Comparison of ENCODE assay signal across 12 mouse cellular contexts in genomic region chr15:98181856-98182570, GRCm38 (mm10). TPM values are rescaled to one million over a fixed set of nuclear protein-coding genes. Genes with fewer than 3 reads are reported as not detected.
DNase-seq lines count a peak whose midpoint lies in the region; ATAC-seq and TF ChIP-seq lines count a peak whose summit lies in the region.
"Had no signal": no experiment of that assay in that cellular context is flagged by ENCODE, and none has a peak within 500 bp of the region (broad histone marks: within the 10 kb centered on the region; RNA-seq: fewer than 3 reads in every experiment).

No protein-coding gene starts in this region.

- peak overlapping the region; percentile 78; the same call in 1 of the 2 replicates for H3K4me2 ChIP-seq in lung, embryonic 15.5 days
- peak overlapping the region; percentile 90 for H3K4me2 ChIP-seq in myocyte (ENCODE audit: low read depth)
- no peak overlapping the region for H3K4me2 ChIP-seq in lung, postnatal 0 days (replicated peaks; ENCODE audit: low read depth, low read length)

- TF ChIP-seq CTCF in lung, postnatal 0 days (IDR thresholded peaks at IDR 0.05): no peak

- peak overlapping the region; percentile 42; the same call in 1 of the 2 replicates for H3K27ac ChIP-seq in heart, embryonic 10.5 days
- H3K27ac ChIP-seq in lung, embryonic 15.5 days: no peak overlapping the region
- no peak overlapping the region for H3K27ac ChIP-seq in lung, postnatal 0 days (ENCODE audit: low read length)

- no peaks in the 10 kb centered on the region for H3K9me3 ChIP-seq in heart, embryonic 10.5 days
- no peaks in the 10 kb centered on the region for H3K9me3 ChIP-seq in lung, embryonic 15.5 days
- H3K9me3 ChIP-seq in lung, postnatal 0 days (ENCODE audit: low read length): no peaks in the 10 kb centered on the region

- no peak for DNase-seq in heart, embryonic 10.5 days (ENCODE audit: low spot score)
- DNase-seq in heart, postnatal 25 days (ENCODE audit: low spot score): no peak
- DNase-seq in lung, postnatal 14 days: no peak
- DNase-seq in cerebellum, postnatal 36 days: peak; percentile 13 to 23
- DNase-seq in frontal cortex, postnatal 10 days (ENCODE audit: low spot score in 2 of 2): no peak
- no peak for DNase-seq in lung, postnatal 0 days (ENCODE audit: low spot score)

- no peak overlapping the region; the same call in 1 of the 2 replicates for H3K4me3 ChIP-seq in heart, embryonic 10.5 days
- H3K4me3 ChIP-seq in lung, embryonic 15.5 days: no peak overlapping the region
- H3K4me3 ChIP-seq in myocyte: no peak overlapping the region
- H3K4me3 ChIP-seq in lung, postnatal 0 days (ENCODE audit: low read depth, low read length): no peak overlapping the region

- H3K79me2 ChIP-seq in myocyte (ENCODE audit: control insufficient read depth, insufficient read depth): no peaks in the 10 kb centered on the region

- H3K9ac ChIP-seq in lung, embryonic 15.5 days: no peak overlapping the region
- no peak overlapping the region for H3K9ac ChIP-seq in lung, postnatal 0 days (replicated peaks; ENCODE audit: low read depth)

- H3ac ChIP-seq in myocyte (ENCODE audit: control insufficient read depth, insufficient read length): no peak overlapping the region

- ATAC-seq in lung, embryonic 15.5 days (ENCODE audit: borderline replicate concordance, extremely low read depth, low FRiP score, low TSS enrichment): no peak
- no peak for ATAC-seq in lung, postnatal 0 days

- H3K36me3 ChIP-seq in heart, embryonic 10.5 days: no peaks in the 10 kb centered on the region
- no peaks in the 10 kb centered on the region for H3K36me3 ChIP-seq in lung, embryonic 15.5 days
- no peaks in the 10 kb centered on the region for H3K36me3 ChIP-seq in myocyte (ENCODE audit: control insufficient read depth, insufficient read depth)
- H3K36me3 ChIP-seq in lung, postnatal 0 days (ENCODE audit: insufficient read depth, low read length): no peaks in the 10 kb centered on the region

- H3K27me3 ChIP-seq in heart, embryonic 10.5 days (ENCODE audit: insufficient read depth, poor library complexity, severe bottlenecking): no peaks in the 10 kb centered on the region
- H3K27me3 ChIP-seq in lung, embryonic 15.5 days: peaks cover 19% of the 10 kb centered on the region; the same call in 1 of the 2 replicates
- H3K27me3 ChIP-seq in myocyte (ENCODE audit: control insufficient read depth, insufficient read depth, insufficient read length): peaks cover 10% of the 10 kb centered on the region
- H3K27me3 ChIP-seq in lung, postnatal 0 days (replicated peaks; ENCODE audit: insufficient read depth, low read length): no peaks in the 10 kb centered on the region

- no peak for TF ChIP-seq POLR2A in myocyte (IDR thresholded peaks at IDR 0.05; ENCODE audit: insufficient read length, low read depth)

- H3K4me1 ChIP-seq in heart, embryonic 10.5 days: peaks cover 15% of the 10 kb centered on the region
- H3K4me1 ChIP-seq in lung, embryonic 15.5 days: peaks cover 12% of the 10 kb centered on the region
- H3K4me1 ChIP-seq in lung, postnatal 0 days (ENCODE audit: insufficient read depth, low read depth, low read length): no peaks in the 10 kb centered on the region

- TF ChIP-seq EP300 in lung, postnatal 0 days (IDR thresholded peaks at IDR 0.05): no peak

- 55% methylated on average over 12 of the region's 12 CpGs for WGBS in heart, embryonic 10.5 days
- WGBS in lung, embryonic 15.5 days: 63% methylated on average over 12 of the region's 12 CpGs
- 68% methylated on average over 12 of the region's 12 CpGs for WGBS in lung, postnatal 0 days

- intact Hi-C loops in heart, postnatal 25 days (cut with DNase I): loop anchor here (2.0 kb wide), 1 partner anchor 207 kb away; no protein-coding TSS in a partner anchor

TF ChIP-seq in myocyte, 11 proteins besides CTCF, POLR2A, EP300 and RAD21:
- TF ChIP-seq USF1 (IDR thresholded peaks at IDR 0.05; ENCODE audit: low read depth) (no peak), CEBPB (IDR thresholded peaks at IDR 0.05; ENCODE audit: insufficient read depth, poor library complexity, severe bottlenecking) (no peak), E2F4 (IDR thresholded peaks at IDR 0.05; ENCODE audit: insufficient read depth) (no peak), REST (IDR thresholded peaks at IDR 0.05; ENCODE audit: insufficient read depth, insufficient read length) (no peak), MYOD1 (IDR thresholded peaks at IDR 0.05; ENCODE audit: control insufficient read depth in 1 of 3, insufficient read length in 2 of 3, low read depth in 2 of 3) (no peak)

RNA-seq across cellular contexts. Expression of gene Olfr288, which starts 13.3 kb away (rescaled TPM):
- polyA plus RNA-seq in heart, embryonic 10.5 days (2016; fragmentation: Nextera tagmentation; extraction: Ambion mirVana): not detected in 2 replicates
- total RNA-seq in heart, postnatal 25 days (2021): not detected
- polyA plus RNA-seq in lung, embryonic 15.5 days (2015; fragmentation: Nextera tagmentation; extraction: Ambion mirVana): not detected in 2 replicates
- not detected for polyA plus RNA-seq in myocyte (2012; fragmentation: generic; extraction: Trizol)
- not detected in 2 replicates for polyA plus RNA-seq in lung, postnatal 0 days (2015; fragmentation: Nextera tagmentation; extraction: Ambion mirVana)
- total RNA-seq: gastrocnemius, postnatal 25 days; neutrophil, adult 5-6 weeks had no signal
- polyA plus RNA-seq: lung, adult 2 months; stomach, embryonic 14.5 days had no signal

RNA-seq across cellular contexts. Expression of gene Ccdc184, which starts 15.1 kb away (rescaled TPM):
- 0.58 and 0.85 TPM in 2 replicates for polyA plus RNA-seq in heart, embryonic 10.5 days (2016; fragmentation: Nextera tagmentation; extraction: Ambion mirVana)
- total RNA-seq in heart, postnatal 25 days (2021): under 1 TPM; 0.81 to 0.91 TPM
- 0.07 and 0.15 TPM in 2 replicates for polyA plus RNA-seq in lung, embryonic 15.5 days (2015; fragmentation: Nextera tagmentation; extraction: Ambion mirVana)
- 0.05 TPM for polyA plus RNA-seq in myocyte (2012; fragmentation: generic; extraction: Trizol)
- polyA plus RNA-seq in lung, postnatal 0 days (2015; fragmentation: Nextera tagmentation; extraction: Ambion mirVana): 0.04 and 0.07 TPM in 2 replicates
- total RNA-seq: gastrocnemius, postnatal 25 days; neutrophil, adult 5-6 weeks had no signal

RNA-seq across cellular contexts. Expression of gene Asb8, which starts 16.6 kb away (rescaled TPM):
- 54.9 and 77.1 TPM in 2 replicates for polyA plus RNA-seq in heart, embryonic 10.5 days (2016; fragmentation: Nextera tagmentation; extraction: Ambion mirVana)
- total RNA-seq in heart, postnatal 25 days (2021): 100 to 1,000 TPM; 102 to 106 TPM
- polyA plus RNA-seq in lung, embryonic 15.5 days (2015; fragmentation: Nextera tagmentation; extraction: Ambion mirVana): 43.6 and 44.4 TPM in 2 replicates
- 50.3 TPM for polyA plus RNA-seq in myocyte (2012; fragmentation: generic; extraction: Trizol)
- 40.3 and 42.3 TPM in 2 replicates for polyA plus RNA-seq in lung, postnatal 0 days (2015; fragmentation: Nextera tagmentation; extraction: Ambion mirVana)

RNA-seq across cellular contexts. Expression of gene Gm44579, which starts 38.8 kb away (rescaled TPM):
- polyA plus RNA-seq in heart, embryonic 10.5 days (2016; fragmentation: Nextera tagmentation; extraction: Ambion mirVana): not detected in 2 replicates
- total RNA-seq in heart, postnatal 25 days (2021): not detected
- polyA plus RNA-seq in lung, embryonic 15.5 days (2015; fragmentation: Nextera tagmentation; extraction: Ambion mirVana): not detected in 2 replicates
- not detected for polyA plus RNA-seq in myocyte (2012; fragmentation: generic; extraction: Trizol)
- not detected in 2 replicates for polyA plus RNA-seq in lung, postnatal 0 days (2015; fragmentation: Nextera tagmentation; extraction: Ambion mirVana)
- total RNA-seq: gastrocnemius, postnatal 25 days; neutrophil, adult 5-6 weeks had no signal
- polyA plus RNA-seq: lung, adult 2 months; stomach, embryonic 14.5 days had no signal

RNA-seq across cellular contexts. Expression of gene Olfr287, which starts 38.8 kb away (rescaled TPM):
- polyA plus RNA-seq in heart, embryonic 10.5 days (2016; fragmentation: Nextera tagmentation; extraction: Ambion mirVana): 0.18 TPM in 1 of 2 replicates, not detected in the other
- not detected for total RNA-seq in heart, postnatal 25 days (2021)
- not detected in 2 replicates for polyA plus RNA-seq in lung, embryonic 15.5 days (2015; fragmentation: Nextera tagmentation; extraction: Ambion mirVana)
- polyA plus RNA-seq in myocyte (2012; fragmentation: generic; extraction: Trizol): not detected
- polyA plus RNA-seq in lung, postnatal 0 days (2015; fragmentation: Nextera tagmentation; extraction: Ambion mirVana): not detected in 2 replicates
- total RNA-seq: gastrocnemius, postnatal 25 days; neutrophil, adult 5-6 weeks had no signal
- polyA plus RNA-seq: lung, adult 2 months; stomach, embryonic 14.5 days had no signal

Comparison
In these comparisons a context has a peak if more than half of its experiments do, and no peak if none do; other contexts are left out.
1. DNase-seq: peak in cerebellum, postnatal 36 days (2 of 2); none in heart, embryonic 10.5 days (single experiment), heart, postnatal 25 days (single experiment), lung, postnatal 14 days (single experiment), frontal cortex, postnatal 10 days (0 of 2) and lung, postnatal 0 days (single experiment).